Mouse (Mus musculus) regulatory T cell (primary cell): ENCODE measurements at regions not wholly inside any gene's neighbourhood (a gene's known extent, or its start where the extent isn't known, plus 50 kb on each side); places are given as distances from the start of the nearest gene placed in this dataset.
"Not testable (repeated sequence)": the region's sequence is repeated elsewhere in the genome, so short reads cannot be mapped to it uniquely, and the experiment has no call there.

Experiments
- in situ Hi-C: fragments of 300-600 bp; cut with MboI, MseI; formaldehyde crosslinking; loops from one replicate; pipeline ENCODE4 v1.15.1; 2025; ENCODE audit warnings: high pct_unique_total_duplicates

DNA sequence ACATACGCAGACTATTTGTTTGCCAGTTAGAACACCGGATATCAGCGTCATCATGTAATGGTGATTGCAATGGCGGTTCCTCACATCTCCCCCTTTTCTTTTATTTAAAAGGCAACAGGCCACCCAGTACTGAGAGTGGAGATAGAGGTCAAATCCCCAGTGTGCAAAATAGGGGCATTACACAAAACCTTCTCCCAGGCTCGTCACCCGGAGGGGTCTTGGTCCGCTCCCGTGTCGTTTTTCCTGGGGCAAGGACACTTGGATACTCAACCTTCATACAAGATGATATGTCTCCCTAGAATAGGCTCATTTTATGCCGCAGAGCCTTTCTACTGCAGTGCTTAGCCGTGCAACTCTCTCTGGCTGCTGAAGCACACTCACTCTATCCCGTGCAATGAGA is 94.6 kb upstream of the Spin2g start:
- in situ Hi-C loops = not testable (repeated sequence)

DNA sequence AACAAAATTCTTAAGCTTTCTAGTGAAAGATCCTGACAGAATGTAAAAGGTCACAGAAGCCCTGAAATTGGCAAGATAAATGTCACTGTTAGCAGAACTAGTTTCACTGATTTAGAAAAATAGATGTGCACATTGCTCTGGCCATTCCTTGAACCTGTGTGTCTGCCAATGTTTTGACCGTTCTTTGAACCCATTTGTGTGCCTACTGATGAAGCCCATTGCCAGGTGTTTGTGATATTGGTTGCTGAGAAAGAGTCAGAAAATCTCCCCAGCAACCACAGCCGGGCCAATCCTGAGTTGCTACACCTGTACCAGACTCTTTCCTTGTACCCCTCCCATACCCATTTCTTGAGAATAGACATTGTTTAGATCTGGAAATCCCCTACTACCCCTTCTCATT is 86.6 kb upstream of the Spin2g start:
- in situ Hi-C loops = not testable (repeated sequence)

DNA sequence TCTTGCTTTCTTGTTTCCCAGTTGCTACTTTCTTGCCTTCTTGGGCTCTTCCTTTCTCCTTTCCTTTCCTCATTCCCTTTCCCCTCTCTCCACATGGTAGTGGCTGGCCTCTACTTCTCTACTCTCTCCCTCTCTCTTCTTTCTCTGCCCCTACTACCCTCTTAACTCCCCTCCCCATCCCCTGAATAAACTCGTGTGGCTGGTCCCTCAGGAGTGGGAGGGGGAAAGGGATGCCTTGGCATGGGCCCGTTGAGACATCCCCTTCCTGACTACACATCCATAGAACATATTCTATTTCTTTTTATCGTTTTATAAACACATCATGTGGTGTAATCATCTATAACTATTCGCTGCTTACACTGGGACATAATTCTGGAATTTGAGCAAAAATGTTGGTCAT is 79.2 kb upstream of the Spin2g start:
- in situ Hi-C loops = loop anchor here (25.0 kb wide), 1 partner anchor 2005 kb away; no protein-coding TSS in a partner anchor

DNA sequence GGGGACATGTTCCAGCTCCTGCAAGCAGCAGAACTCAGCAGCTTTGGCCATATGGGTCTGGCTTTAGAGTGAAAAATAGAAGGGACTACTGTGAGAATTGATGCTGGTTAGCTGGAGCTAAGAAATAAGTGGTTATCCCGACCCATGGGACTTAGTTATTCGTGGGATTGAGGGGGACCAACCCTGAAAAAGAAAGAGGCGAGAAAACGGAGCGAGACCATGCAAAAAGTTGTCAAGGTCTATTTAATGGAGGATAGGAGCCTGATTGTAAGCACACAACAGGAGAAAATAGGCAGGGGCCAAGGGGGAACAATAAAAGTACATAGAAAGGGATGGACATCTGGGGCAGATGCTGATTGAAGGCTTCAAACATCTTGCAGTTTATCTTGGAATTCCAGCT is 75.6 kb upstream of the Spin2g start:
- in situ Hi-C loops = loop anchor here (25.0 kb wide), 1 partner anchor 2002 kb away; no protein-coding TSS in a partner anchor
